Mouse (Mus musculus) A20 (cell line): ENCODE measurements around the gene Clec14a.
"Not testable (repeated sequence)": the region's sequence is repeated elsewhere in the genome, so short reads cannot be mapped to it uniquely, and the experiment has no call there.

Experiments
- DNase-seq: peaks from one replicate; pipeline ENCODE4 v3.0.0-alpha.2; 2011; ENCODE audit warnings: low read depth, low spot score

Gene Clec14a

DNA sequence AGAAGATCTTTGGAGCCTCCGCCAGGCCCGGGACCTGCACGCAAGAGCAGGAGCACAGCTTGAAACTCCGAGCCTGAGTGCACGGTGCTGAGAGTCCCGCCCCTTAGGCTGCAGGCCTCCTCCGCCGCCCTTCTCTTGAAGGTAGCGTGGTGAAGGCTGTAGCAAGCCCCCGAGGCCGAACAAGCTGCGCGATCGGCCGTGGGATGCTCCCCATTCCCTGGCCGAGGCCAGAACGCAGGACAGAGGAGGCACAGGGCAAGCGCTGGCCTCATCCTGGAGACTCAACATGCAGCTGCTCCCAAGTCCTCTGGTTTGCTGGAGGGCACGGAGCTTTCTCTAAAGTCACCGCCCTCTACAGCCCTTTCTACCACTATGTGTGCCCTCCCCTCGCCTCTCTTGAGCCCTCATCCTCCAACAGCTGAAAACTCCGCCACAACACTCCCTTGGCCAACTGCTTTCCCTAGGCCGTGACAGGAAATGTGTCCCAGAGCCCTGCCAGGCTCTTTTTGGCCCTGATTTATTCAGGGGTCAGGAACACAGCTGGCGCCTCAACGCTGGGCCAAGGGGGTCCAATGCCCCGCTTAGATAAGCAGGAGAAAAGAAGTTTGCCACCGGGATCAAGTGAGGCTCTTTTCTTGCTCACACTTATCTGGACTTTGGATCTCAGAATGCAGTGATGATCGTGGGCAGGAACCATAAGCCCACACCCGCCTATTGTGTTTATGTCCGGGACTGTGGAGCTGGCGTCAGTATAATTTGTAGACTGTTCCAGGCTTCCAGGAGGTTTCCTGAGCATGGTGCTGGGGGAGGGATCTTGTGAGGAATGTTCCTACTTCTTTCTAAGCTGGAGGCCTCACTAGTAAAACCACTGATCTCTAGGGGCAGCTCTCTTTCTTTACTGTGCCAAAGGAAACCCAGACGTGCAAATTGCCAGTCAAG, at the start of gene Clec14a:
Clec14a (minus strand) TSS at position 728 of the 939 bp plus-strand sequence.
- DNase-seq, result no peak

DNA sequence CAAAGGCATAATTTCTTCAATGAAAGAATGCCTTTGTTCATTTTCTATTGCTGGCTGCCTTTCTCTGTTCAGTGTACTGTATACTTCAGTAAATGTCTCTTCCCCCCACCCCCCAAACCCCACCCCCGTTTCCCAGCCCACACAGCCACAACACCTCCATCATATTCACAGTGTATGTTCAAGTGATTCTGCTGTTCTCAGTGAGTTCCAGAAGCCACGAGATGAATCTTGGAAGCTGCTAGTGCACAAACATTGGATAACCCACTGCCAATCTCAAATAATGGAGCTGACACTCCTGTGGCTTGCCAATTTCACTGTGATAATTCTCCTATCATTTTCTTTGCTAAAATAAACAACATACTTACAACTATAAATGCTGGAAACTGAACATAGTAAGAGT, 38.7 kb upstream of the Clec14a start:
- no peak for DNase-seq

DNA sequence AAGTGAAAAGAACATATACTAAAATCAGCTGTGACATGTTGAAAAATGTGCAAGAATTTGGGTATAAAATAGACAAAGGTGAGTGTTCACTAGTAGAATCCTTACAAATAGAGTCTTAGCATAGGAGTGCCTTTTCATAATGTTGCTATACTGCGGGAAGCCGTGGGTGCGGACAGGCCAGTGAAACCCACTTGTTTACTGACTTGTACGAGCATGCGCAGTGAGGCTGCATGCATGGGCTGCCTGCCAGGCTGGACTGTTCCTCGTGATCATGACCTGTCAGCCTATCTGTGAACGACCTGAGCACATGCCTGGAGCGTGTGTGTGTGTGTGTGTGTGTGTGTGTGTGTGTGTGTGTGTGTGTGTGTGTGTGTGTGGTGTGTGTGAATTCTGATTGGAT, 37.3 kb upstream of the Clec14a start:
- DNase-seq, result not testable (repeated sequence)

- no peak for DNase-seq
Measured at GRCm38 (mm10) chr12:58305567-58305966, 36.5 kb upstream of the Clec14a start.

DNA sequence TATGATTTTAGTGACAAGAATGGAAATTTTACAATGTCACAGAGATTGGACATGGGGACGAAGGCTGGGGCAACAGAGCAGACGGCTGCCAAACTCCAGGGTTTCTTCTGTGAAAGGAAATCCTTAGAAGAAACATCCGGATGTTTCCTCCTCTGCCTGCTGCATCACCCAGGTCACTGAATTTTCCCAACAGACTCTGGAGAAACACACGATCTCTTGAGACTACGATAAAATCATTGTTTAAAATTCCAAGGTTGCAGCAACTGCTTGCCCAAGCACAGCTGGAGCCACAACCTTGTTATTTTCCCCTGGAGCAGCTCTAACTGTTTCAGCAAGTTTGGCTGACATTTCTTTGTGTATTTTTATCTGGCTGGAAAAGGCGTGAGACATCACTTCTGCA, 27.9 kb upstream of the Clec14a start:
- no peak for DNase-seq

GRCm38 (mm10) chr12:58285912-58286311, 16.8 kb upstream of the Clec14a start:
- no peak for DNase-seq

GRCm38 (mm10) chr12:58270520-58270919, 1.4 kb upstream of the Clec14a start:
- DNase-seq, result no peak

DNA sequence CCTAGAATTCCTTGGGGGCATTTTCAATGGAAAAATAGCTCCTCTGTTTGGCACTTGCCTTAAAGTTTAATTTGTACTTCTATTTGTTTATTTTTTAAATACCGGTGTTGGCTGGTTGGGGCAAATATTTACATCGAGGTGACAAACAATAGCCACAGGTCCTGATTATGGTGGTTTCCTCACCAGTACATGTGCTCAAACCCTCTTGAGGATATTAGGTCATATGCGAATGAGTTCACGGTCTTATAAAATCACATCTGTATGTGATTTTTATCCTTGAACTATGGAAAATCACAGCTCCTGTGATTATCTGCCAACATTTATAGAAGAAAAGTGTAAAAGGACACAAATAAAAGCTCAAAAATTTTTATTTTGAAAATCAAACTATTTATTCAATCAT, 415 bp upstream of the Clec14a start:
- DNase-seq, result no peak

DNA sequence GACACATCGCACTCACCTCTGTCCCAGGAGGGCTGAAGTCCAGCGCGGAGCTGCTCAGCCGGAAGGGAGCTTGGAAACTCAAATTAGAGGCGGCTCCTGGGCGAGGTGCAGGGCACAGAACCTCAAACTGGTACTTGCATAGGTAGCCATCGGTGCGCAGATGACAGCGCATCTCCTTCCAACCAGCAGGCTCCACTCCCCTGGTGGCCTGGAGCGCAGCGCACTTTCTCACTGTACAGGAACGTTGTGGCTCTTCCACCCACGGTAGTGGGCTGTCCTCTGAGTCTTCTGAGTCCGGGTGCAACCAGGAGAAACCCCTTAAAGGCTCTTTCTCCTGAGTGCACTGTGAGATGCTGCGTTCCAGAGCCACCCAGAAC, 916 bp downstream of the Clec14a start:
- DNase-seq, result no peak

- DNase-seq, result no peak
Measured at GRCm38 (mm10) chr12:58267779-58268178, 1.3 kb downstream of the Clec14a start.

- DNase-seq, result no peak
Measured at GRCm38 (mm10) chr12:58251901-58252300, 17.2 kb downstream of the Clec14a start.

DNA sequence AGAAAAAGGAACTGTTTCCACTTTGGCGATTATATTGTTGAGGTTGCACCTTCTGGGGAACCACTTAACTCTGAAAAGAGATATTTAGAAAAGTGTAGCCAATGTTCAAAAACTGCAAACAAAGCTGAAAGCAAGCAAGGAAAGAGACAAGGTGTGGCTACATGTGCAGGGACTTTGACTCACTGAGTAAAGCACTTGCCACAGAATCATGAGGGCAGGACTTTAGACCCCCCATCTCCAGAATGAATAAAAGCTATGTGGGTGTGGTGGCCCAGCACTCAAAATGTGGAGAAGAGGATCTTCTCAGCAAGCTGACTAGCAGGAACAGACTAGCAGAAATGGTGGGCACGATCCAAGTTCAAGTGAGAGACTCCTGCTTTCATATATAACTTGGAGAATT, 36.6 kb downstream of the Clec14a start:
- DNase-seq, result no peak

GRCm38 (mm10) chr12:58225644-58226043, 43.4 kb downstream of the Clec14a start:
- DNase-seq, result no peak

DNA sequence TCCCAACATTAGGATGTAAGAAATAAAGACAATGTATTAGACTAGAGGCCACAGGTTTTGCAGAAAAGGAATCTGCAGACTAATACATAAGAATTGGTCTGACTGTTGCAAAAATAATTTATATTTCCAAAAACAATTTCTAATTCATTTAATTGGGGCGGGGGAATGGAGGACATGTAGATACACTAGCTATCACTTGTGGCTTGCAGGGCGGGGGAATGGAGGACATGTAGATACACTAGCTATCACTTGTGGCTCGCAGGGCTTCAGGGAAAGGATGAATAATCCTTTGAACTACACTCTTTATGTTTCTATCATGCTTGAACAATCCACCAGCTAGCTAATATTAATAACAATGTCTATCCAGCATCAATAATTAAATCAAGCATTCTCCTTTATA, 50.0 kb downstream of the Clec14a start:
- DNase-seq, result peak; percentile 4

GRCm38 (mm10) chr12:58216218-58216617, 52.9 kb downstream of the Clec14a start:
- no peak for DNase-seq
